Mouse (Mus musculus): ENCODE data around the gene Epb42. TPM values are rescaled to one million over a fixed set of nuclear protein-coding genes. Genes with fewer than 3 reads are reported as not detected.

Epb42 gene
- total and polyA plus RNA-seq, 3 experiments = 0.09 to 0.41 TPM; not detected in 1

GRCm38 (mm10) chr2:120985241-120985640 is 51.6 kb downstream of the Epb42 start:
- no peaks in the 10 kb centered on the region for H3K79me2 ChIP-seq (replicated peaks; ENCODE audit: control insufficient read depth, insufficient read depth, low read length)
- WGBS = 97% methylated on average over 1 of the region's 1 CpGs
- peak; percentile 37 for TF ChIP-seq CTCF (IDR thresholded peaks at IDR 0.05)
- no peak for TF ChIP-seq EP300 (IDR thresholded peaks at IDR 0.05; ENCODE audit: insufficient read depth, low read depth, low read length)
- no peak overlapping the region for H3K9ac ChIP-seq (ENCODE audit: low read depth, low read length)
- no peak overlapping the region for H3K27ac ChIP-seq
- intact Hi-C loops (cut with DNase I) = no loop called here
- no peaks in the 10 kb centered on the region for H3K27me3 ChIP-seq (ENCODE audit: control insufficient read depth, insufficient read depth, low read length)
- H3K36me3 ChIP-seq (ENCODE audit: control insufficient read depth, insufficient read depth, low read length) = no peaks in the 10 kb centered on the region
- no peaks in the 10 kb centered on the region for H3K4me1 ChIP-seq (ENCODE audit: control insufficient read depth, insufficient read depth, low read length)
- DNase-seq = no peak
- H3K4me3 ChIP-seq = no peak overlapping the region

GRCm38 (mm10) chr2:120983611-120984010 is 53.3 kb downstream of the Epb42 start:
- TF ChIP-seq POLR2A (IDR thresholded peaks at IDR 0.05; ENCODE audit: insufficient read depth, low read depth, low read length) = no peak
- Histone ChIP-seq H3K4me1 (ENCODE audit: control insufficient read depth, insufficient read depth, low read length) (no peaks in the 10 kb centered on the region), H3K27ac (no peak overlapping the region), H3K79me2 (replicated peaks; ENCODE audit: control insufficient read depth, insufficient read depth, low read length) (no peaks in the 10 kb centered on the region), H3K36me3 (ENCODE audit: control insufficient read depth, insufficient read depth, low read length) (no peaks in the 10 kb centered on the region), H3K4me3 (no peak overlapping the region), H3K27me3 (ENCODE audit: control insufficient read depth, insufficient read depth, low read length) (no peaks in the 10 kb centered on the region), H3K9ac (ENCODE audit: low read depth, low read length) (no peak overlapping the region)
- intact Hi-C loops (cut with DNase I) = no loop called here
- WGBS = 66% methylated on average over 2 of the region's 2 CpGs
- DNase-seq = no peak

GRCm38 (mm10) chr2:120980861-120981260 is 56.0 kb downstream of the Epb42 start:
- H3K4me3 ChIP-seq = no peak overlapping the region
- TF ChIP-seq EP300 (IDR thresholded peaks at IDR 0.05; ENCODE audit: insufficient read depth, low read depth, low read length) (no peak), CTCF (IDR thresholded peaks at IDR 0.05) (no peak), POLR2A (IDR thresholded peaks at IDR 0.05; ENCODE audit: insufficient read depth, low read depth, low read length) (no peak)
- WGBS = 64% methylated on average over 2 of the region's 2 CpGs
- H3K27ac ChIP-seq = no peak overlapping the region
- no peaks in the 10 kb centered on the region for H3K4me1 ChIP-seq (ENCODE audit: control insufficient read depth, insufficient read depth, low read length)
- intact Hi-C loops (cut with DNase I) = no loop called here
- no peaks in the 10 kb centered on the region for H3K36me3 ChIP-seq (ENCODE audit: control insufficient read depth, insufficient read depth, low read length)
- H3K79me2 ChIP-seq (replicated peaks; ENCODE audit: control insufficient read depth, insufficient read depth, low read length) = no peaks in the 10 kb centered on the region
- no peaks in the 10 kb centered on the region for H3K27me3 ChIP-seq (ENCODE audit: control insufficient read depth, insufficient read depth, low read length)
- no peak for DNase-seq
- H3K9ac ChIP-seq (ENCODE audit: low read depth, low read length) = no peak overlapping the region

GRCm38 (mm10) chr2:120979819-120980218 is 57.1 kb downstream of the Epb42 start:
- no peak overlapping the region for H3K9ac ChIP-seq (ENCODE audit: low read depth, low read length)
- H3K36me3 ChIP-seq (ENCODE audit: control insufficient read depth, insufficient read depth, low read length) = no peaks in the 10 kb centered on the region
- TF ChIP-seq EP300 (IDR thresholded peaks at IDR 0.05; ENCODE audit: insufficient read depth, low read depth, low read length) = no peak
- TF ChIP-seq CTCF (IDR thresholded peaks at IDR 0.05) = no peak
- TF ChIP-seq POLR2A (IDR thresholded peaks at IDR 0.05; ENCODE audit: insufficient read depth, low read depth, low read length) = no peak
- no peak overlapping the region for H3K4me3 ChIP-seq
- DNase-seq = no peak
- H3K4me1 ChIP-seq (ENCODE audit: control insufficient read depth, insufficient read depth, low read length) = no peaks in the 10 kb centered on the region
- no peaks in the 10 kb centered on the region for H3K79me2 ChIP-seq (replicated peaks; ENCODE audit: control insufficient read depth, insufficient read depth, low read length)
- WGBS = 76% methylated on average over 1 of the region's 1 CpGs
- H3K27ac ChIP-seq = no peak overlapping the region
- no peaks in the 10 kb centered on the region for H3K27me3 ChIP-seq (ENCODE audit: control insufficient read depth, insufficient read depth, low read length)
- intact Hi-C loops (cut with DNase I) = loop anchor here (2.0 kb wide), 1 partner anchor 123 kb away; no protein-coding TSS in a partner anchor

DNA sequence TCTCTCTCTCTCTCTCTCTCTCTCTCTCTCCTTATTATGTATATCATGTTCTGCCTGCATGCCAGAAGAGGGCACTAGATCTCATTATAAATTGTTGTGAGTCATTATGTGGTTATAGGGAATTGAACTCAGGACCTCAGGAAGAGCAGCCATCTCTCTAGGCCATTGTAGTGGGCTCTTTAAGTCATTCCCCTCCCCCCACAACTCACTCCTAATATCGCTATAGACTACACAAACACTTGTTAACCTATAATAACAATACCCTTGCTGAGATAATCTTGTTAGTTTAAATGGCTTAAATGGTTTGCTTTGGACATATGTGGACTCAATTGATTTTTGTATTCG is 58.2 kb downstream of the Epb42 start:
- DNase-seq = no peak
- TF ChIP-seq POLR2A (IDR thresholded peaks at IDR 0.05; ENCODE audit: insufficient read depth, low read depth, low read length) (no peak), EP300 (IDR thresholded peaks at IDR 0.05; ENCODE audit: insufficient read depth, low read depth, low read length) (no peak), CTCF (IDR thresholded peaks at IDR 0.05) (peak; percentile 43)
- Histone ChIP-seq H3K9ac (ENCODE audit: low read depth, low read length) (no peak overlapping the region), H3K27me3 (ENCODE audit: control insufficient read depth, insufficient read depth, low read length) (no peaks in the 10 kb centered on the region), H3K36me3 (ENCODE audit: control insufficient read depth, insufficient read depth, low read length) (no peaks in the 10 kb centered on the region), H3K27ac (no peak overlapping the region), H3K4me3 (no peak overlapping the region), H3K79me2 (replicated peaks; ENCODE audit: control insufficient read depth, insufficient read depth, low read length) (no peaks in the 10 kb centered on the region), H3K4me1 (ENCODE audit: control insufficient read depth, insufficient read depth, low read length) (no peaks in the 10 kb centered on the region)
- WGBS = 63% methylated on average over 2 of the region's 2 CpGs
- intact Hi-C loops (cut with DNase I) = loop anchor here (2.0 kb wide), 1 partner anchor 124 kb away; no protein-coding TSS in a partner anchor

- no peaks in the 10 kb centered on the region for H3K79me2 ChIP-seq (replicated peaks; ENCODE audit: control insufficient read depth, insufficient read depth, low read length)
- 93% methylated on average over 8 of the region's 8 CpGs for WGBS
- DNase-seq = no peak
- H3K4me1 ChIP-seq (ENCODE audit: control insufficient read depth, insufficient read depth, low read length) = no peaks in the 10 kb centered on the region
- intact Hi-C loops (cut with DNase I) = loop anchor here (2.0 kb wide), 1 partner anchor 125 kb away; no protein-coding TSS in a partner anchor
- peak overlapping the region; percentile 88; the same call in 1 of the 2 replicates for H3K27ac ChIP-seq
- no peaks in the 10 kb centered on the region for H3K27me3 ChIP-seq (ENCODE audit: control insufficient read depth, insufficient read depth, low read length)
- H3K36me3 ChIP-seq (ENCODE audit: control insufficient read depth, insufficient read depth, low read length) = no peaks in the 10 kb centered on the region
- TF ChIP-seq POLR2A (IDR thresholded peaks at IDR 0.05; ENCODE audit: insufficient read depth, low read depth, low read length) (no peak), EP300 (IDR thresholded peaks at IDR 0.05; ENCODE audit: insufficient read depth, low read depth, low read length) (no peak)
- no peak overlapping the region for H3K9ac ChIP-seq (ENCODE audit: low read depth, low read length)
- peak overlapping the region; percentile 69 for H3K4me3 ChIP-seq
Measured at GRCm38 (mm10) chr2:120977926-120978692, 58.8 kb downstream of the Epb42 start.
